13 mouse cellular contexts compared by ENCODE assay signal in the genomic region with DNA sequence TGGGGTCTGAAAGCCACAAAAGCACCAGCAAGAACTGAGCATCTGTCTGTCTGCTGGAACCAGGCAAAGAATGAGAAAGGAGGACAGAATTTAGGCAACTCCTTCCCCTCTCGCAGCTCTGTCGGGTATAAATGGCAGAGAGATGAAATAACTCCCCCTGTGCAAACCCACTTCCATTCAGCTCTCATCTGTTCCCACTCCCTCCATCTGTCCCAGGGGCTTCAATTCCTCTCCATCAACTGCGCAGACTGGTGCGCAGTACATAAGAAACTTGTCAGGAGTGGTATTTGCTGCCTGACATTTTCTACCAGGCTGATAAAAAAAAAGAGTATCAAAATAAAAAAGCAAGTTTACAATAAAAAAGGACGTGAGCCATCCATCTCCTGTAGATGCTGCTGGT.
"Had no signal": no experiment of that assay in that cellular context is flagged by ENCODE, and none has a peak within 500 bp of the region (broad histone marks: within the 10 kb centered on the region; RNA-seq: fewer than 3 reads in every experiment).

No protein-coding gene starts in this region.

- DNase-seq: kidney, adult 18-20 months; kidney, adult 9 months; kidney, postnatal 14 days; kidney, postnatal 4 days; liver; lung, adult 18-20 months; lung, postnatal 10 days; lung, postnatal 36 days; retina, postnatal 1 day; right cerebral cortex, postnatal 25 days; spleen, adult 18-20 months; thymus, adult 18-20 months; thymus, postnatal 4 days had no signal
